Comparison of ENCODE assay signal across 8 mouse cellular contexts in the genomic region with DNA sequence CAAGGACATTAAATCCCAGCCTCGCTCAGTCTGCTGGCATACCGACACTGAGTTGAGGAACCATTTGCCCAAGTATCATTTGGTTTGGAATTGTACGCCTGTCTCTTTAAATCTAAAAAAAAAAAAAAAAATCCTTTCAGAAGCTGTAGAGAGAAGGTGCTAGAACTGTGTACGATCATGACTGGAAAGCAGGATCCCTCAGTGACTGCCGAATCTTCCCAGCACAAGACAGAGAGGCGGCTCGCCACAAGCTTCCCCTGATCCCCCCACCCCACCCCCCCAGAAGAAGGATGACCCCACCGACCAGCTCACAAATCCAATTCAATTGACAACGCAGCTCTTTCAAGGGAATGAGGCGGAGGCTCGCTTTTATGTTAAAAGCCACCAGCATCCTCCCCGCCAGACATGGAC. TPM values are rescaled to one million over a fixed set of nuclear protein-coding genes. Genes with fewer than 3 reads are reported as not detected.
DNase-seq lines count a peak whose midpoint lies in the region; ATAC-seq and TF ChIP-seq lines count a peak whose summit lies in the region.

No protein-coding gene starts in this region.

- H3K4me2 ChIP-seq in kidney, postnatal 0 days (ENCODE audit: low read length): peak overlapping the region; percentile 84
- peak overlapping the region; percentile 66 for H3K4me2 ChIP-seq in forebrain, embryonic 14.5 days (ENCODE audit: low read length)
- peak overlapping the region; percentile 85 for H3K4me2 ChIP-seq in limb, embryonic 12.5 days
- peak overlapping the region; percentile 62 for H3K4me2 ChIP-seq in stomach, embryonic 15.5 days

- no peaks in the 10 kb centered on the region for H3K9me3 ChIP-seq in kidney, postnatal 0 days (replicated peaks; ENCODE audit: low read length)
- H3K9me3 ChIP-seq in forebrain, embryonic 14.5 days (replicated peaks; ENCODE audit: control insufficient read depth, low read length): no peaks in the 10 kb centered on the region
- H3K9me3 ChIP-seq in limb, embryonic 12.5 days: no peaks in the 10 kb centered on the region
- H3K9me3 ChIP-seq in stomach, embryonic 15.5 days: no peaks in the 10 kb centered on the region

- DNase-seq in kidney, postnatal 0 days (ENCODE audit: low spot score): peak; percentile 50
- no peak for DNase-seq in kidney, postnatal 25 days
- peak; percentile 86 for DNase-seq in brain, adult 2 months (ENCODE audit: low read depth, low spot score)
- DNase-seq in forebrain, embryonic 14.5 days (ENCODE audit: low spot score): peak; percentile 77
- no peak for DNase-seq in gastrocnemius, postnatal 36 days

- no peak overlapping the region for H3K27ac ChIP-seq in kidney, postnatal 0 days
- peak overlapping the region; percentile 86 for H3K27ac ChIP-seq in forebrain, embryonic 14.5 days (ENCODE audit: low read depth, low read length)
- no peak overlapping the region for H3K27ac ChIP-seq in limb, embryonic 12.5 days
- H3K27ac ChIP-seq in stomach, embryonic 15.5 days: peak overlapping the region; percentile 71

- no peak for TF ChIP-seq CTCF in kidney, postnatal 0 days (IDR thresholded peaks at IDR 0.05; ENCODE audit: low read depth)

- H3K36me3 ChIP-seq in kidney, postnatal 0 days (ENCODE audit: insufficient read depth, low read length): no peaks in the 10 kb centered on the region
- no peaks in the 10 kb centered on the region for H3K36me3 ChIP-seq in forebrain, embryonic 14.5 days (ENCODE audit: control insufficient read depth, insufficient read depth, low read length)
- H3K36me3 ChIP-seq in limb, embryonic 12.5 days: no peaks in the 10 kb centered on the region
- 0 out of 2 replicates have a peak, but pooled peaks cover 3% of the 10 kb centered on the region for H3K36me3 ChIP-seq in stomach, embryonic 15.5 days

- ATAC-seq in kidney, postnatal 0 days (replicated peaks; ENCODE audit: low FRiP score, low read depth): no peak
- ATAC-seq in forebrain, embryonic 14.5 days: peak; percentile 69
- ATAC-seq in limb, embryonic 12.5 days (ENCODE audit: insufficient number of reproducible peaks, insufficient read depth, low FRiP score, low TSS enrichment, low read depth): no peak
- peak; percentile 30; the same call in 1 of the 2 replicates for ATAC-seq in stomach, embryonic 15.5 days (ENCODE audit: insufficient read depth, low FRiP score, low read depth)
- no peak for ATAC-seq in monocyte, adult 5-6 weeks (replicated peaks; ENCODE audit: insufficient number of reproducible peaks, low FRiP score, low TSS enrichment, poor library complexity, severe bottlenecking)

- intact Hi-C loops in gastrocnemius, postnatal 36 days (cut with DNase I): no loop called here

- no peaks in the 10 kb centered on the region for H3K27me3 ChIP-seq in kidney, postnatal 0 days (ENCODE audit: insufficient read depth, low read length)
- H3K27me3 ChIP-seq in forebrain, embryonic 14.5 days (replicated peaks; ENCODE audit: control insufficient read depth, insufficient read depth, low read length): no peaks in the 10 kb centered on the region
- H3K27me3 ChIP-seq in limb, embryonic 12.5 days: peaks cover 37% of the 10 kb centered on the region
- no peaks in the 10 kb centered on the region for H3K27me3 ChIP-seq in stomach, embryonic 15.5 days (replicated peaks)

- H3K4me3 ChIP-seq in kidney, postnatal 0 days (replicated peaks; ENCODE audit: low read depth, low read length): peak overlapping the region; percentile 42
- H3K4me3 ChIP-seq in forebrain, embryonic 14.5 days (ENCODE audit: low read depth, low read length): peak overlapping the region; percentile 55
- H3K4me3 ChIP-seq in limb, embryonic 12.5 days (replicated peaks): peak overlapping the region; percentile 44
- H3K4me3 ChIP-seq in stomach, embryonic 15.5 days (replicated peaks): peak overlapping the region; percentile 43

- H3K9ac ChIP-seq in kidney, postnatal 0 days (ENCODE audit: low read depth, low read length): peak overlapping the region; percentile 52
- peak overlapping the region; percentile 79 for H3K9ac ChIP-seq in forebrain, embryonic 14.5 days (ENCODE audit: low read length)
- H3K9ac ChIP-seq in limb, embryonic 12.5 days (replicated peaks): peak overlapping the region; percentile 56; the same call in 1 of the 2 replicates
- no peak overlapping the region for H3K9ac ChIP-seq in stomach, embryonic 15.5 days

- WGBS in kidney, postnatal 0 days: 4% methylated on average over 12 of the region's 12 CpGs
- WGBS in forebrain, embryonic 14.5 days: 5% methylated on average over 12 of the region's 12 CpGs
- WGBS in limb, embryonic 12.5 days: 7% methylated on average over 12 of the region's 12 CpGs
- WGBS in stomach, embryonic 15.5 days: 15% methylated on average over 12 of the region's 12 CpGs

- no peaks in the 10 kb centered on the region for H3K4me1 ChIP-seq in kidney, postnatal 0 days (replicated peaks; ENCODE audit: insufficient read depth, low read length)
- peaks cover 3% of the 10 kb centered on the region; the same call in 1 of the 2 replicates for H3K4me1 ChIP-seq in forebrain, embryonic 14.5 days (ENCODE audit: control insufficient read depth, insufficient read depth, low read length)
- H3K4me1 ChIP-seq in limb, embryonic 12.5 days (replicated peaks): peaks cover 17% of the 10 kb centered on the region
- H3K4me1 ChIP-seq in stomach, embryonic 15.5 days: peaks cover 6% of the 10 kb centered on the region; the same call in 1 of the 2 replicates

RNA-seq across cellular contexts. Expression of gene Pebp1, which starts 47.1 kb away (rescaled TPM):
- 625 and 668 TPM in 2 replicates for polyA plus RNA-seq in kidney, postnatal 0 days (2015; fragmentation: Nextera tagmentation; extraction: Ambion mirVana)
- 1,292 and 1,314 TPM in 2 replicates for polyA plus RNA-seq in forebrain, embryonic 14.5 days (2014; fragmentation: Nextera tagmentation; extraction: Ambion mirVana)
- polyA plus RNA-seq in limb, embryonic 12.5 days (2016; fragmentation: Nextera tagmentation; extraction: Ambion mirVana): 760 and 770 TPM in 2 replicates
- polyA plus RNA-seq in stomach, embryonic 15.5 days (2015; fragmentation: Nextera tagmentation; extraction: Ambion mirVana): 644 and 729 TPM in 2 replicates
- 100 to 1,000 TPM; 304 to 320 TPM for total RNA-seq in gastrocnemius, postnatal 36 days (2021)
- 23.5 to 34.1 TPM (median 27.5 TPM) in 3 replicates for total RNA-seq in monocyte, adult 5-6 weeks (2017)

Comparison
In these comparisons a context has a peak if more than half of its experiments do, and no peak if none do; other contexts are left out.
1. DNase-seq: peak in kidney, postnatal 0 days (single experiment), brain, adult 2 months (single experiment) and forebrain, embryonic 14.5 days (single experiment); none in kidney, postnatal 25 days (0 of 2) and gastrocnemius, postnatal 36 days (0 of 2).
2. ATAC-seq: peak in forebrain, embryonic 14.5 days (single experiment) and stomach, embryonic 15.5 days (single experiment); none in kidney, postnatal 0 days (single experiment), limb, embryonic 12.5 days (single experiment) and monocyte, adult 5-6 weeks (single experiment).
3. H3K27ac ChIP-seq: peak in forebrain, embryonic 14.5 days (single experiment) and stomach, embryonic 15.5 days (single experiment); none in kidney, postnatal 0 days (single experiment) and limb, embryonic 12.5 days (single experiment).
4. Peak in every context shown above with its lines, with median percentiles within 50 percentile points of each other: H3K4me2 ChIP-seq and H3K4me3 ChIP-seq.